ENCODE assay signal across 31 mouse cellular contexts in genomic region chr1:118297719-118298118, GRCm38 (mm10).
"Had no signal": no experiment of that assay in that cellular context is flagged by ENCODE, and none has a peak within 500 bp of the region (broad histone marks: within the 10 kb centered on the region; RNA-seq: fewer than 3 reads in every experiment).

No protein-coding gene starts in this region.

- H3K4me2 ChIP-seq: limb, embryonic 12.5 days; limb, embryonic 13.5 days; limb, embryonic 15.5 days; liver, embryonic 11.5 days; liver, embryonic 12.5 days; liver, embryonic 13.5 days; liver, embryonic 15.5 days; lung, embryonic 14.5 days; lung, embryonic 15.5 days; midbrain, embryonic 11.5 days; midbrain, embryonic 12.5 days; midbrain, embryonic 13.5 days; midbrain, embryonic 15.5 days; neural tube, embryonic 12.5 days; neural tube, embryonic 13.5 days had no signal

- ATAC-seq: liver, embryonic 12.5 days; liver, postnatal 0 days; midbrain, embryonic 13.5 days; midbrain, embryonic 15.5 days; midbrain, embryonic 16.5 days had no signal

- H3K9me3 ChIP-seq: limb, embryonic 12.5 days; limb, embryonic 13.5 days; limb, embryonic 15.5 days; liver, embryonic 12.5 days; liver, embryonic 13.5 days; liver, embryonic 15.5 days; lung, embryonic 15.5 days; megakaryocyte, embryonic 14.5 days; midbrain, embryonic 12.5 days; midbrain, embryonic 13.5 days; midbrain, embryonic 15.5 days; neural tube, embryonic 12.5 days; neural tube, embryonic 13.5 days had no signal

- H3K27ac ChIP-seq: left cerebral cortex, adult 2 months; limb, embryonic 12.5 days; limb, embryonic 13.5 days; limb, embryonic 15.5 days; liver, embryonic 12.5 days; liver, embryonic 13.5 days; liver, embryonic 14.5 days; liver, embryonic 15.5 days; lung, embryonic 15.5 days; macrophage; midbrain, embryonic 12.5 days; midbrain, embryonic 13.5 days; midbrain, embryonic 15.5 days; neural tube, embryonic 12.5 days; neural tube, embryonic 13.5 days had no signal

- DNase-seq: left cerebral cortex, postnatal 4 days; liver; liver, embryonic 13.5 days; liver, postnatal 0 days; lung, adult 18-20 months; lung, adult 2 months; lung, embryonic 14.5 days; lung, postnatal 10 days; lung, postnatal 14 days; lung, postnatal 36 days; lung, postnatal 4 days; midbrain, embryonic 14.5 days had no signal

- H3K4me1 ChIP-seq: limb, embryonic 12.5 days; limb, embryonic 13.5 days; limb, embryonic 15.5 days; liver, embryonic 12.5 days; liver, embryonic 13.5 days; liver, embryonic 15.5 days; midbrain, embryonic 12.5 days; midbrain, embryonic 13.5 days; midbrain, embryonic 15.5 days; neural tube, embryonic 12.5 days; neural tube, embryonic 13.5 days had no signal

- H3K9ac ChIP-seq: limb, embryonic 12.5 days; limb, embryonic 13.5 days; limb, embryonic 15.5 days; liver, embryonic 12.5 days; liver, embryonic 13.5 days; liver, embryonic 14.5 days; liver, embryonic 15.5 days; liver, postnatal 0 days; lung, embryonic 14.5 days; lung, embryonic 15.5 days; midbrain, embryonic 12.5 days; midbrain, embryonic 13.5 days; midbrain, embryonic 15.5 days; neural tube, embryonic 12.5 days; neural tube, embryonic 13.5 days had no signal

- H3K4me3 ChIP-seq: left cerebral cortex, adult 2 months; limb, embryonic 12.5 days; limb, embryonic 13.5 days; limb, embryonic 15.5 days; liver, embryonic 12.5 days; liver, embryonic 13.5 days; liver, embryonic 15.5 days; lung, embryonic 15.5 days; megakaryocyte, embryonic 14.5 days; midbrain, embryonic 12.5 days; midbrain, embryonic 13.5 days; midbrain, embryonic 15.5 days; myocyte; neural tube, embryonic 12.5 days; neural tube, embryonic 13.5 days had no signal

- H3K27me3 ChIP-seq: limb, embryonic 12.5 days; limb, embryonic 13.5 days; limb, embryonic 15.5 days; liver, embryonic 12.5 days; liver, embryonic 13.5 days; liver, embryonic 15.5 days; lung, embryonic 15.5 days; megakaryocyte, embryonic 14.5 days; midbrain, embryonic 12.5 days; midbrain, embryonic 13.5 days; midbrain, embryonic 15.5 days; neural tube, embryonic 12.5 days; neural tube, embryonic 13.5 days had no signal
